Mouse (Mus musculus): ENCODE data around the gene Abhd17b. TPM values are rescaled to one million over a fixed set of nuclear protein-coding genes. Genes with fewer than 3 reads are reported as not detected.
A peak's percentile ranks its signal among the peaks of the same experiment; 100 is the strongest.

Abhd17b gene
- polyA plus RNA-seq, 1 experiment from 2014 or later, result 42.3 TPM

- no peak for ATAC-seq (ENCODE audit: low FRiP score)
- Histone ChIP-seq H3K4me2 (no peak overlapping the region), H3K4me3 (replicated peaks) (no peak overlapping the region), H3K9me3 (replicated peaks) (no peaks in the 10 kb centered on the region), H3K36me3 (no peaks in the 10 kb centered on the region), H3K27ac (replicated peaks) (no peak overlapping the region), H3K4me1 (0 out of 2 replicates have a peak, but pooled peaks cover 5% of the 10 kb centered on the region), H3K27me3 (replicated peaks) (no peaks in the 10 kb centered on the region), H3K9ac (replicated peaks) (no peak overlapping the region)
- 100% methylated on average over 1 of the region's 1 CpGs for WGBS
Measured at GRCm38 (mm10) chr19:21629030-21629429, 24.0 kb upstream of the Abhd17b start.

- H3K9ac ChIP-seq (replicated peaks), result no peak overlapping the region
- 0 out of 2 replicates have a peak, but pooled peaks cover 5% of the 10 kb centered on the region for H3K4me1 ChIP-seq
- H3K27ac ChIP-seq (replicated peaks), result no peak overlapping the region
- WGBS, result 76% methylated on average over 1 of the region's 1 CpGs
- ATAC-seq (ENCODE audit: low FRiP score), result no peak
- no peaks in the 10 kb centered on the region for H3K9me3 ChIP-seq (replicated peaks)
- H3K36me3 ChIP-seq, result no peaks in the 10 kb centered on the region
- H3K4me2 ChIP-seq, result no peak overlapping the region
- no peak overlapping the region for H3K4me3 ChIP-seq (replicated peaks)
- no peaks in the 10 kb centered on the region for H3K27me3 ChIP-seq (replicated peaks)
Measured at GRCm38 (mm10) chr19:21629501-21629900, 23.5 kb upstream of the Abhd17b start.

GRCm38 (mm10) chr19:21630656-21631331 is 22.2 kb upstream of the Abhd17b start:
- WGBS, result 64% methylated on average over 14 of the region's 14 CpGs
- no peaks in the 10 kb centered on the region for H3K27me3 ChIP-seq (replicated peaks)
- no peaks in the 10 kb centered on the region for H3K9me3 ChIP-seq (replicated peaks)
- H3K4me3 ChIP-seq (replicated peaks), result no peak overlapping the region
- H3K4me2 ChIP-seq, result no peak overlapping the region
- H3K36me3 ChIP-seq, result no peaks in the 10 kb centered on the region
- no peak for ATAC-seq (ENCODE audit: low FRiP score)
- H3K27ac ChIP-seq (replicated peaks), result peak overlapping the region; percentile 28; the same call in 1 of the 2 replicates
- H3K9ac ChIP-seq (replicated peaks), result no peak overlapping the region
- H3K4me1 ChIP-seq, result 0 out of 2 replicates have a peak, but pooled peaks cover 5% of the 10 kb centered on the region

GRCm38 (mm10) chr19:21635406-21635805 is 17.6 kb upstream of the Abhd17b start:
- Histone ChIP-seq H3K36me3 (no peaks in the 10 kb centered on the region), H3K9me3 (replicated peaks) (no peaks in the 10 kb centered on the region), H3K27ac (replicated peaks) (no peak overlapping the region), H3K27me3 (replicated peaks) (no peaks in the 10 kb centered on the region), H3K9ac (replicated peaks) (no peak overlapping the region), H3K4me2 (no peak overlapping the region), H3K4me1 (0 out of 2 replicates have a peak, but pooled peaks cover 2% of the 10 kb centered on the region), H3K4me3 (replicated peaks) (no peak overlapping the region)
- ATAC-seq (ENCODE audit: low FRiP score), result no peak
- WGBS, result 91% methylated on average over 2 of the region's 2 CpGs

- H3K27ac ChIP-seq (replicated peaks), result no peak overlapping the region
- no peaks in the 10 kb centered on the region for H3K9me3 ChIP-seq (replicated peaks)
- 86% methylated on average over 3 of the region's 3 CpGs for WGBS
- no peaks in the 10 kb centered on the region for H3K27me3 ChIP-seq (replicated peaks)
- no peak overlapping the region for H3K4me3 ChIP-seq (replicated peaks)
- no peaks in the 10 kb centered on the region for H3K4me1 ChIP-seq
- no peak for ATAC-seq (ENCODE audit: low FRiP score)
- no peak overlapping the region for H3K9ac ChIP-seq (replicated peaks)
- no peaks in the 10 kb centered on the region for H3K36me3 ChIP-seq
- no peak overlapping the region for H3K4me2 ChIP-seq
Measured at GRCm38 (mm10) chr19:21636907-21637306, 16.1 kb upstream of the Abhd17b start.

- H3K4me2 ChIP-seq, result no peak overlapping the region
- no peaks in the 10 kb centered on the region for H3K9me3 ChIP-seq (replicated peaks)
- H3K27me3 ChIP-seq (replicated peaks), result no peaks in the 10 kb centered on the region
- H3K9ac ChIP-seq (replicated peaks), result no peak overlapping the region
- H3K27ac ChIP-seq (replicated peaks), result no peak overlapping the region
- no peak overlapping the region for H3K4me3 ChIP-seq (replicated peaks)
- no peak for ATAC-seq (ENCODE audit: low FRiP score)
- no peaks in the 10 kb centered on the region for H3K36me3 ChIP-seq
- no peaks in the 10 kb centered on the region for H3K4me1 ChIP-seq
- WGBS, result 80% methylated on average over 7 of the region's 7 CpGs
Measured at GRCm38 (mm10) chr19:21637672-21638071, 15.3 kb upstream of the Abhd17b start.

- Histone ChIP-seq H3K9me3 (replicated peaks) (no peaks in the 10 kb centered on the region), H3K4me3 (replicated peaks) (no peak overlapping the region), H3K27ac (replicated peaks) (no peak overlapping the region), H3K9ac (replicated peaks) (no peak overlapping the region), H3K27me3 (replicated peaks) (no peaks in the 10 kb centered on the region), H3K36me3 (no peaks in the 10 kb centered on the region), H3K4me1 (no peaks in the 10 kb centered on the region), H3K4me2 (no peak overlapping the region)
- 80% methylated on average over 1 of the region's 1 CpGs for WGBS
- ATAC-seq (ENCODE audit: low FRiP score), result no peak
Measured at GRCm38 (mm10) chr19:21643935-21644334, 9.1 kb upstream of the Abhd17b start.

GRCm38 (mm10) chr19:21645301-21645700 is 7.7 kb upstream of the Abhd17b start:
- H3K4me1 ChIP-seq, result no peaks in the 10 kb centered on the region
- 81% methylated on average over 4 of the region's 4 CpGs for WGBS
- no peak for ATAC-seq (ENCODE audit: low FRiP score)

GRCm38 (mm10) chr19:21646142-21646541 is 6.8 kb upstream of the Abhd17b start:
- 88% methylated on average over 6 of the region's 6 CpGs for WGBS
- no peak overlapping the region for H3K4me3 ChIP-seq (replicated peaks)

More at GRCm38 (mm10) chr19:21645301-21645700, 7.7 kb upstream of the Abhd17b start:
- no peaks in the 10 kb centered on the region for H3K9me3 ChIP-seq (replicated peaks)
- no peak overlapping the region for H3K9ac ChIP-seq (replicated peaks)
- H3K4me2 ChIP-seq, result no peak overlapping the region
- H3K4me3 ChIP-seq (replicated peaks), result no peak overlapping the region
- H3K27me3 ChIP-seq (replicated peaks), result no peaks in the 10 kb centered on the region
- H3K36me3 ChIP-seq, result no peaks in the 10 kb centered on the region
- no peak overlapping the region for H3K27ac ChIP-seq (replicated peaks)

GRCm38 (mm10) chr19:21651664-21652063 is 1.3 kb upstream of the Abhd17b start:
- H3K27ac ChIP-seq (replicated peaks), result peak overlapping the region; percentile 97
- peak overlapping the region; percentile 89 for H3K9ac ChIP-seq (replicated peaks)
- WGBS, result 55% methylated on average over 6 of the region's 6 CpGs

More at GRCm38 (mm10) chr19:21646142-21646541, 6.8 kb upstream of the Abhd17b start:
- Histone ChIP-seq H3K4me1 (peaks cover 8% of the 10 kb centered on the region), H3K4me2 (no peak overlapping the region), H3K9me3 (replicated peaks) (no peaks in the 10 kb centered on the region), H3K27ac (replicated peaks) (no peak overlapping the region), H3K9ac (replicated peaks) (no peak overlapping the region), H3K27me3 (replicated peaks) (no peaks in the 10 kb centered on the region), H3K36me3 (no peaks in the 10 kb centered on the region)
- no peak for ATAC-seq (ENCODE audit: low FRiP score)

GRCm38 (mm10) chr19:21652285-21653171 is 457 bp upstream of the Abhd17b start, which contains the start of gene 1110059E24Rik:
1110059E24Rik (minus strand) TSS chr19:21652976.
- peak; percentile 98 for ATAC-seq (ENCODE audit: low FRiP score)
- no peaks in the 10 kb centered on the region for H3K36me3 ChIP-seq
- peak within 1 kb of the TSS; percentile 89 for H3K9ac ChIP-seq (replicated peaks)
- peak within 1 kb of the TSS; percentile 94 for H3K4me3 ChIP-seq (replicated peaks)
- no peaks in the 10 kb centered on the region for H3K9me3 ChIP-seq (replicated peaks)
- no peaks in the 10 kb centered on the region for H3K27me3 ChIP-seq (replicated peaks)
- H3K27ac ChIP-seq (replicated peaks), result peak within 1 kb of the TSS; percentile 97
- 6% methylated on average over 52 of the region's 52 CpGs for WGBS
- peak within 1 kb of the TSS; percentile 78 for H3K4me2 ChIP-seq
- peaks cover 35% of the 10 kb centered on the region for H3K4me1 ChIP-seq

More at GRCm38 (mm10) chr19:21651664-21652063, 1.3 kb upstream of the Abhd17b start:
- ATAC-seq (ENCODE audit: low FRiP score), result no peak
- Histone ChIP-seq H3K9me3 (replicated peaks) (no peaks in the 10 kb centered on the region), H3K4me2 (peak overlapping the region; percentile 78), H3K27me3 (replicated peaks) (no peaks in the 10 kb centered on the region), H3K4me1 (peaks cover 35% of the 10 kb centered on the region), H3K36me3 (no peaks in the 10 kb centered on the region), H3K4me3 (replicated peaks) (peak overlapping the region; percentile 94)

All from neural tube, embryonic 15.5 days (tissue).